Mouse (Mus musculus) lung, postnatal 0 days (tissue): ENCODE measurements around the gene Ssh2. TPM values are rescaled to one million over a fixed set of nuclear protein-coding genes. Genes with fewer than 3 reads are reported as not detected.

Source experiments
- ATAC-seq: fragments of 200-750 bp; cut with Nextera tagmentation; 2 replicates; pipeline ENCODE4 v1.8.0; 2017; ENCODE audit warnings: moderate library complexity
- DNase-seq: peaks from one replicate; pipeline ENCODE4 v3.0.0-alpha.2; 2016; ENCODE audit warnings: low spot score
- H3K27ac ChIP-seq: fragments of 300-500 bp; sonication (generic); 2 replicates; pipeline ENCODE4 v1.5.1; 2014; ENCODE audit warnings: antibody characterized with exemption, mild to moderate bottlenecking, low read length, mixed read lengths
- H3K27me3 ChIP-seq: fragments of 300-500 bp; sonication (generic); replicated peaks from 2 replicates; pipeline ENCODE4 v1.6.1; 2014; ENCODE audit warnings: low read length, mixed read lengths; ENCODE audit not compliant: insufficient read depth
- H3K36me3 ChIP-seq: fragments of 300-500 bp; sonication (generic); 2 replicates; pipeline ENCODE4 v1.6.1; 2014; ENCODE audit warnings: low read length, mixed read lengths; ENCODE audit not compliant: insufficient read depth
- H3K4me1 ChIP-seq: fragments of 300-500 bp; sonication (generic); 2 replicates; pipeline ENCODE4 v1.6.1; 2014; ENCODE audit warnings: antibody characterized with exemption, low read depth, low read length, mixed read lengths; ENCODE audit not compliant: insufficient read depth
- H3K4me2 ChIP-seq: fragments of 300-500 bp; sonication (generic); replicated peaks from 2 replicates; pipeline ENCODE4 v1.6.1; 2014; ENCODE audit warnings: low read depth, mild to moderate bottlenecking, low read length, moderate library complexity, mixed read lengths
- H3K4me3 ChIP-seq: fragments of 300-500 bp; sonication (generic); 2 replicates; pipeline ENCODE4 v1.5.1; 2014; ENCODE audit warnings: low read depth, low read length
- H3K9ac ChIP-seq: fragments of 300-500 bp; sonication (generic); replicated peaks from 2 replicates; pipeline ENCODE4 v1.6.1; 2014; ENCODE audit warnings: low read depth, mild to moderate bottlenecking
- H3K9me3 ChIP-seq: fragments of 300-500 bp; sonication (generic); 2 replicates; pipeline ENCODE4 v1.6.1; 2016; ENCODE audit warnings: low read length, mixed read lengths
- CTCF ChIP-seq: IDR thresholded peaks from 2 replicates; pipeline ENCODE4 v1.5.1; 2016; ENCODE audit warnings: antibody characterized with exemption, mild to moderate bottlenecking
- EP300 ChIP-seq: IDR thresholded peaks from 2 replicates; pipeline ENCODE4 v1.6.1; 2016; ENCODE audit warnings: antibody characterized with exemption, mild to moderate bottlenecking, control low read depth
- WGBS: fragments of 180-500 bp; shearing (Covaris S2); extraction: QIAGEN DNeasy Blood & Tissue Kit; methylation state at CpG from one replicate; pipeline ENCODE4 v1.1.7; 2014; 5-methylcytosine and 5-hydroxymethylcytosine counted together
- polyA plus RNA-seq: library from polyadenylated mRNA; unstranded; fragments of >200 nt; fragmentation: Nextera tagmentation; extraction: Ambion mirVana; gene quantifications from 2 replicates; pipeline ENCODE4 v1.2.1, GENCODE M21; 2015

Gene Ssh2
- polyA plus RNA-seq, 1 experiment from 2014 or later, result 13.2 TPM

DNA sequence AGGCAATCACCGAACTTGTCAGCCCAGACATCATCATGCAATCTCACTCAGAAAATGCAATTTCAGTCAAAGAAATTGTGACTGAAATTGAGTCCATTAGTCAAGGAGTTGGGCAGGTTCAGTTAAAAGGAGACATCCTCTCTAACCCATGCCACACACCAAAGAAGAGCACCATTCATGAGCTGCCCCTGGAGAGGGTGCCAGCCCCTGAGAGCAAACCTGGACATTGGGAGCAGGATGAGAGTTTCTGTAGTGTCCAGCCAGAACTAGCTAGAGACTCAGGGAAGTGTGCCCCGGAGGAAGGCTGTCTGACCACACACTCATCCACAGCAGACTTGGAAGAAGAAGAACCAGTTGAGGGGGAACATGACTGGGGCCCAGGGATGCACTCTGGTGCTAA lies 237.3 kb downstream of the Ssh2 start:
- 87% methylated on average over 2 of the region's 2 CpGs for WGBS
- DNase-seq, result no peak
- H3K36me3 ChIP-seq, result peaks cover 38% of the 10 kb centered on the region

DNA sequence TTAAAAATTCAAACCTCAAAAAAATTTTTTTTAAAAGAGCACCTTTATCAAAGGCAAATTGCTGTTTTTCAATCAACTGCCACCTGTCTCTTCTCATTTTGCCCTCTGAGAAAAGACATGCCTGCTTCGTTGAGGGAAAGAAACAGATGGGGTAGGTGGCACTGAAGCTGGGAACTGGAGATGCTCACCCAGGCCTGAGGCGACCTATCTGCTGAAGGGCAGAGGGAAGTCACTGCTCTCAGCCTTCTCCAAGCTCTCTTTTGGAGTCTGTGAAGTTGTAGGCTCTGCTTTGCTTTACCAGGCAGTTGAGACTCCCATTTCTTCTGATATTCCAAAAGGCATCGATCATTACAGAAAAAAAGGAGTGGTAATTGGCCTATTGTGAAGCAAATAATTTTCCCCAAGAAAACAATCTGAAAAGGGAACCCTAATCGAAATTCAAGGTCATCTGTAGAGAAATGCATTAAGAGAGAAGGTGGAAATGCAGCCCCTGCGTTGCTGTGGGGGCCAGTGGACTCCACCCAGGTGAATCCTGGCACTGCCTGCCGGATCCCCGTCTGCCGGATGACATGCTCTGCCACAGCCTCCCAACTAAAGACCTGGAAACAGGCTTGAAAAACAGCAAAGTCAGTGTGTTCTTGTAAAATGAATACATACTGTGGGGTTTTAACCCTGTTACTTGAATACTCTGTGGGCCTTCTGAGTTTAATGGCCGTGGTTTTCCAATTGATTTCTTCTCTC lies 239.9 kb downstream of the Ssh2 start:
- no peak for ATAC-seq
- WGBS, result 80% methylated on average over 9 of the region's 9 CpGs
- no peak overlapping the region for H3K27ac ChIP-seq

More for the DNA sequence above, 237.3 kb downstream of the Ssh2 start:
- Histone ChIP-seq H3K4me1 (no peaks in the 10 kb centered on the region), H3K4me3 (no peak overlapping the region), H3K9ac (no peak overlapping the region), H3K9me3 (no peaks in the 10 kb centered on the region), H3K27ac (no peak overlapping the region), H3K27me3 (no peaks in the 10 kb centered on the region), H3K4me2 (no peak overlapping the region)
- no peak for TF ChIP-seq EP300
- no peak for TF ChIP-seq CTCF
- ATAC-seq, result no peak

DNA sequence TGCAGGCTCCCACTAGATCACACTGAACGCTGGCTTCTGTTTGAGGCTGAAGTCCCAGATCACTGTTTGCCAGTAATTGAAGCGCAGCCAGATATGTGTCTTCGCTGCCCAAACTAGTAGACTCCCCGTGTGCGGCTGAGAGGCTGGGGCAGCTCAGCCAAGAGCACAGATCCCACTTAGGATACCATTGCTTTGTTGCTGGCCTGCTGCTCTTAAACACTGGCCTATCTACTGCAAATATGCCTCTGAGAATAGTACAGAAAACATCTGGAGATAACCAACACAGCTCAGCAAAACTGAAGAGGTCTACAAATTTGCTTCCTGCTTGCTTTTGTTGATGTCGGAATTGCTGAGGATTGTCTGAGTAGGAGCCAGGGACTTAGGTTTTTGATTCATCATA lies 240.8 kb downstream of the Ssh2 start:
- TF ChIP-seq EP300 (no peak), CTCF (no peak)
- 49% methylated on average over 6 of the region's 6 CpGs for WGBS
- ATAC-seq, result no peak; the same call in 1 of the 2 replicates
- DNase-seq, result peak; percentile 45
- Histone ChIP-seq H3K27me3 (0 out of 2 replicates have a peak, but pooled peaks cover 5% of the 10 kb centered on the region), H3K27ac (no peak overlapping the region), H3K4me3 (no peak overlapping the region), H3K4me2 (no peak overlapping the region), H3K4me1 (peaks cover 2% of the 10 kb centered on the region; the same call in 1 of the 2 replicates), H3K9me3 (no peaks in the 10 kb centered on the region), H3K9ac (no peak overlapping the region), H3K36me3 (peaks cover 25% of the 10 kb centered on the region; the same call in 1 of the 2 replicates)

More for the DNA sequence above, 239.9 kb downstream of the Ssh2 start:
- Histone ChIP-seq H3K27me3 (0 out of 2 replicates have a peak, but pooled peaks cover under 1% of the 10 kb centered on the region), H3K4me3 (no peak overlapping the region), H3K4me2 (no peak overlapping the region), H3K9ac (no peak overlapping the region), H3K4me1 (no peaks in the 10 kb centered on the region), H3K9me3 (no peaks in the 10 kb centered on the region), H3K36me3 (peaks cover 28% of the 10 kb centered on the region)
- no peak for DNase-seq
- TF ChIP-seq CTCF, result no peak
- no peak for TF ChIP-seq EP300

DNA sequence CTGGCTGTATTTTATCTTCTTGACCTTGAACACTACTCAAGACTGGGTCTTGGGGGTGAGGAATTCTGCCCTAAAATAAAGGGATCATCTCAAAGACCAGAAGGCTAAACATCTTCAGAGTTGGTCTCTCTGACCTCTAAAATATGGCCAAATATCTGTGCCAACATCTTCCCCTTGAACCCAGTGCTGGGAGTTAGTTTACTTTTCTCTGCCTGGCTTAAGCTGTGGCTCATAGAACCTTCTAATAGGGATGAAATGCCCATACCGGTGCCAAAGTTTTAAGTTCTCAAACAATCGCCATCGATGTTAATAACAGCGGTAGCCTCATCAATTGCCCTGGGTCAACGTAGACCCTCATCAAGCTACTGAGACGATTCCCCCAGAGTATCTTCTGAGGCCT lies 245.8 kb downstream of the Ssh2 start:
- WGBS, result 4% methylated on average over 6 of the region's 6 CpGs
- ATAC-seq (no peak), DNase-seq (no peak)
- Histone ChIP-seq H3K27me3 (peaks cover 21% of the 10 kb centered on the region; the same call in 1 of the 2 replicates), H3K9me3 (no peaks in the 10 kb centered on the region), H3K9ac (no peak overlapping the region), H3K4me2 (peak overlapping the region; percentile 86), H3K4me3 (peak overlapping the region; percentile 51), H3K36me3 (no peaks in the 10 kb centered on the region), H3K27ac (no peak overlapping the region), H3K4me1 (peaks cover 5% of the 10 kb centered on the region; the same call in 1 of the 2 replicates)
- no peak for TF ChIP-seq CTCF
- TF ChIP-seq EP300, result no peak

DNA sequence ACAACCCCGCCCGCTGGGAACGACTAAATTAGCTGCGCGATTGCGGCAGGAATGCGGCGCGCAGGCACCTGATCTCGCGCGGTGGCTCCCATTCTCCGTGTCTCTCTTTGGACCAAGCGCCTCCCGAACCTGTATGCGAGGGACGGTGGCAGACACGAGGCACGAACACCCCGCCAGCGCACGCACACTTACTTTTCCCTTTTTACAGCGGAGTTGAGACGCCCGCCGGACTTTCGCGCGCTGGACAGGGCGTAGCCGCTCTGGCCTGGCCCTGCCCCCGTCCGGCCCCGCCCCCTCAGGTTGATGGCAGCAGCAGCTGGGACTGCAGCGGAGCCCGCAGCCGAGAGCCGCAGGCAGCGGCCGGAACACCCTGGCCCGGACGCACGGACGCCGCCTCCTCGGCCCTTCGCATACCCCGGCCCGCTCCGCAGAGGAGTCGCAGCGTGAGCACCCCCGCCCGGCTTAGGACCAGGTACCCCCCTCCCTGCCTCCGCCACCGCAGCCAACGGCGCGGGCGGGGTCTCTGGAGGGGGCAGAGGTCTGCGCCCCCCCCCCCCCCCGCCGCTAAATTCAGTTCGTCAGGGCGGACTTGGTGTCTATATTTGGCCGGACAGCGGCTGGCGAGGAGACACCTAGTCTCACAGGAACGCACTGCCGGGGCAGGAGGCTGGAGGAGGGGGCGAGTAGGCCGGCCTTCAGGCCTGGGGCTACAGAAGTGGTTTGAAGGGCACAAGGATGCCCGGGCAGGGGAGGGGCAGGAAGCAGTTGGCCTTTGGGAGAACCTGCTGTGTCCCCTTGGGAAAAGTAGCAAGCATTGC lies 246.4 kb downstream of the Ssh2 start, which contains the start of gene Coro6:
Gene Coro6, plus strand, starts transcription at position 129 of the 818 bp plus-strand sequence.
- peaks cover 26% of the 10 kb centered on the region; the same call in 1 of the 2 replicates for H3K27me3 ChIP-seq
- peak within 1 kb of the TSS; percentile 86 for H3K4me2 ChIP-seq
- no peaks in the 10 kb centered on the region for H3K9me3 ChIP-seq
- DNase-seq (peak; percentile 75), ATAC-seq (peak; percentile 85)
- no peak within 1 kb of the TSS for H3K27ac ChIP-seq
- WGBS, result under 1% methylated on average over 55 of the region's 73 CpGs
- H3K4me1 ChIP-seq, result peaks cover 6% of the 10 kb centered on the region; the same call in 1 of the 2 replicates
- H3K36me3 ChIP-seq, result no peaks in the 10 kb centered on the region
- TF ChIP-seq EP300 (no peak), CTCF (no peak)
- no peak within 1 kb of the TSS for H3K9ac ChIP-seq
- peak within 1 kb of the TSS; percentile 51 for H3K4me3 ChIP-seq

DNA sequence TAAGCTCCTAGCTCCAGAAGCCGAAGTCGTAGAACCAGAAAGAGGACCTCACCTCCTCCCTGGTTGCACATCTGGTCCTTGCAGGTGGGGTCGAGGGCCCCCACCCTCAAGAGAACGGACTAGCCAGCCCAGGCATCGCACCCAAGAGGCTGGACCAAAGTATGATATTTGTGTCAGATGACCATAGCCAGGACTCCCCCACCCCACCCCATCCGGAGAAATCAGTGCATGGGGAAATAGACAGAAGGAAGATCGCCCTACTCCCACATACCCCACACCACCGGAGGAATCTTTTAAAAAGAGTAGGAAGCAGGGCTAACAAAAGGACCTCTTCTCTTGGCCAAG lies 247.0 kb downstream of the Ssh2 start:
- peak overlapping the region; percentile 86 for H3K4me2 ChIP-seq
- DNase-seq (no peak), ATAC-seq (no peak)
- H3K36me3 ChIP-seq, result no peaks in the 10 kb centered on the region
- H3K27ac ChIP-seq, result no peak overlapping the region
- 49% methylated on average over 8 of the region's 8 CpGs for WGBS
- TF ChIP-seq CTCF (no peak), EP300 (no peak)
- peak overlapping the region; percentile 51; the same call in 1 of the 2 replicates for H3K4me3 ChIP-seq
- H3K9me3 ChIP-seq, result no peaks in the 10 kb centered on the region
- H3K4me1 ChIP-seq, result peaks cover 6% of the 10 kb centered on the region; the same call in 1 of the 2 replicates
- H3K27me3 ChIP-seq, result peaks cover 27% of the 10 kb centered on the region; the same call in 1 of the 2 replicates
- no peak overlapping the region for H3K9ac ChIP-seq
